Mouse (Mus musculus) forebrain, postnatal 0 days (tissue): ENCODE results near the gene Ttll6. TPM values are rescaled to one million over a fixed set of nuclear protein-coding genes. Genes with fewer than 3 reads are reported as not detected.
"Not testable (repeated sequence)": the region's sequence is repeated elsewhere in the genome, so short reads cannot be mapped to it uniquely, and the experiment has no call there.

ENCODE experiments used
- ATAC-seq: fragments of 200-750 bp; cut with Nextera tagmentation; 2 replicates; pipeline ENCODE4 v1.8.0; 2017; ENCODE audit warnings: mild to moderate bottlenecking, moderate library complexity
- DNase-seq: peaks from one replicate; pipeline ENCODE4 v3.0.0-alpha.2; 2015
- H3K27ac ChIP-seq: fragments of 300-500 bp; sonication (generic); 2 replicates; pipeline ENCODE4 v1.5.1; 2014; ENCODE audit warnings: low read depth, mild to moderate bottlenecking, antibody characterized with exemption, low read length, moderate library complexity, mixed read lengths
- H3K27me3 ChIP-seq: fragments of 300-500 bp; sonication (generic); 2 replicates; pipeline ENCODE4 v1.6.1; 2014; ENCODE audit warnings: mild to moderate bottlenecking, low read length, mixed read lengths; ENCODE audit not compliant: insufficient read depth
- H3K36me3 ChIP-seq: fragments of 300-500 bp; sonication (generic); 2 replicates; pipeline ENCODE4 v1.6.1; 2014; ENCODE audit warnings: mild to moderate bottlenecking, moderate library complexity; ENCODE audit not compliant: insufficient read depth
- H3K4me1 ChIP-seq: fragments of 300-500 bp; sonication (generic); 2 replicates; pipeline ENCODE4 v1.6.1; 2014; ENCODE audit warnings: antibody characterized with exemption; ENCODE audit not compliant: insufficient read depth
- H3K4me2 ChIP-seq: fragments of 300-500 bp; sonication (generic); 2 replicates; pipeline ENCODE4 v1.6.1; 2014; ENCODE audit warnings: low read depth, mild to moderate bottlenecking, moderate library complexity
- H3K4me3 ChIP-seq: fragments of 300-500 bp; sonication (generic); 2 replicates; pipeline ENCODE4 v1.5.1; 2014; ENCODE audit warnings: low read depth, low read length, mixed read lengths
- H3K9ac ChIP-seq: fragments of 300-500 bp; sonication (generic); 2 replicates; pipeline ENCODE4 v1.6.1; 2014; ENCODE audit warnings: mild to moderate bottlenecking
- H3K9me3 ChIP-seq: fragments of 300-500 bp; sonication (generic); 2 replicates; pipeline ENCODE4 v1.6.1; 2016; ENCODE audit warnings: low read length
- CTCF ChIP-seq: sonication (generic); IDR thresholded peaks from 2 replicates; pipeline ENCODE4 v1.5.1; 2016; ENCODE audit warnings: antibody characterized with exemption, control low read depth, low read depth
- WGBS: fragments of 180-500 bp; shearing (Covaris S2); extraction: QIAGEN DNeasy Blood & Tissue Kit; methylation state at CpG from one replicate; pipeline ENCODE4 v1.1.7; 2014; 5-methylcytosine and 5-hydroxymethylcytosine counted together
- polyA plus RNA-seq: library from polyadenylated mRNA; unstranded; fragments of >200 nt; fragmentation: Nextera tagmentation; extraction: Ambion mirVana; gene quantifications from 2 replicates; pipeline ENCODE4 v1.2.1, GENCODE M21; 2015
- total RNA-seq: library from RNA; depleted of rRNA; stranded (reverse); fragments of >200 nt; gene quantifications from 2 replicates; pipeline ENCODE4 v1.2.3, GENCODE M21; 2014

Gene Ttll6
- total and polyA plus RNA-seq, 2 experiments from 2014 or later = 0.31 to 0.43 TPM

- H3K9ac ChIP-seq = no peak within 1 kb of the TSS
- DNase-seq (no peak), ATAC-seq (no peak)
- 46% methylated on average over 14 of the region's 14 CpGs for WGBS
- H3K4me1 ChIP-seq = no peaks in the 10 kb centered on the region
- no peaks in the 10 kb centered on the region for H3K27me3 ChIP-seq
- no peak for TF ChIP-seq CTCF
- no peaks in the 10 kb centered on the region for H3K36me3 ChIP-seq
- no peak within 1 kb of the TSS for H3K27ac ChIP-seq
- no peak within 1 kb of the TSS for H3K4me2 ChIP-seq
- H3K4me3 ChIP-seq = no peak within 1 kb of the TSS
- H3K9me3 ChIP-seq = no peaks in the 10 kb centered on the region
Measured at GRCm38 (mm10) chr11:96111751-96112150, 21.8 kb upstream of the Ttll6 start, which contains the start of gene Calcoco2. Gene Calcoco2 (minus strand): TSS chr11:96111964.

- Histone ChIP-seq H3K27me3 (no peaks in the 10 kb centered on the region), H3K9ac (no peak overlapping the region), H3K4me2 (no peak overlapping the region), H3K9me3 (no peaks in the 10 kb centered on the region), H3K4me3 (no peak overlapping the region), H3K36me3 (no peaks in the 10 kb centered on the region), H3K27ac (no peak overlapping the region), H3K4me1 (no peaks in the 10 kb centered on the region)
- 62% methylated on average over 2 of the region's 2 CpGs for WGBS
- DNase-seq (no peak), ATAC-seq (no peak)
- no peak for TF ChIP-seq CTCF
Measured at GRCm38 (mm10) chr11:96114077-96114476, 19.5 kb upstream of the Ttll6 start.

- H3K9me3 ChIP-seq = no peaks in the 10 kb centered on the region
- H3K27ac ChIP-seq = no peak overlapping the region
- DNase-seq (no peak), ATAC-seq (no peak)
- no peaks in the 10 kb centered on the region for H3K36me3 ChIP-seq
- no peak overlapping the region for H3K4me3 ChIP-seq
- H3K9ac ChIP-seq = no peak overlapping the region
- no peaks in the 10 kb centered on the region for H3K27me3 ChIP-seq
- no peak for TF ChIP-seq CTCF
- 91% methylated on average over 6 of the region's 6 CpGs for WGBS
- H3K4me2 ChIP-seq = no peak overlapping the region
- no peaks in the 10 kb centered on the region for H3K4me1 ChIP-seq
Measured at GRCm38 (mm10) chr11:96115416-96115815, 18.2 kb upstream of the Ttll6 start.

- TF ChIP-seq CTCF = no peak
- no peaks in the 10 kb centered on the region for H3K27me3 ChIP-seq
- no peak overlapping the region for H3K4me2 ChIP-seq
- H3K4me3 ChIP-seq = no peak overlapping the region
- H3K4me1 ChIP-seq = no peaks in the 10 kb centered on the region
- no peak overlapping the region for H3K27ac ChIP-seq
- WGBS = 87% methylated on average over 3 of the region's 3 CpGs
- no peaks in the 10 kb centered on the region for H3K36me3 ChIP-seq
- H3K9me3 ChIP-seq = no peaks in the 10 kb centered on the region
- DNase-seq = no peak
- no peak overlapping the region for H3K9ac ChIP-seq
- no peak for ATAC-seq
Measured at GRCm38 (mm10) chr11:96116116-96116515, 17.5 kb upstream of the Ttll6 start.

- H3K9me3 ChIP-seq, H3K4me2 ChIP-seq, H3K36me3 ChIP-seq, DNase-seq, H3K27ac ChIP-seq, H3K27me3 ChIP-seq, ATAC-seq, H3K9ac ChIP-seq, H3K4me3 ChIP-seq, H3K4me1 ChIP-seq: not testable (repeated sequence)
- 80% methylated on average over 3 of the region's 3 CpGs for WGBS
Measured at GRCm38 (mm10) chr11:96116925-96117324, 16.7 kb upstream of the Ttll6 start.

- H3K4me1 ChIP-seq = 0 out of 2 replicates have a peak, but pooled peaks cover 4% of the 10 kb centered on the region
- 67% methylated on average over 3 of the region's 3 CpGs for whole genome bisulfite sequencing
- H3K4me3 ChIP-seq = no peak overlapping the region
- no peaks in the 10 kb centered on the region for H3K36me3 ChIP-seq
- H3K27me3 ChIP-seq = peaks cover 13% of the 10 kb centered on the region
- no peaks in the 10 kb centered on the region for H3K9me3 ChIP-seq
- no peak overlapping the region for H3K4me2 ChIP-seq
- no peak for ATAC-seq
- DNase-seq = no peak
- H3K9ac ChIP-seq = no peak overlapping the region
- no peak for TF ChIP-seq CTCF
- no peak overlapping the region for H3K27ac ChIP-seq
Measured at GRCm38 (mm10) chr11:96119401-96119800, 14.2 kb upstream of the Ttll6 start.

- not testable (repeated sequence) for H3K27ac ChIP-seq, H3K4me1 ChIP-seq, H3K9me3 ChIP-seq, H3K9ac ChIP-seq, H3K4me2 ChIP-seq, H3K36me3 ChIP-seq, ATAC-seq, H3K4me3 ChIP-seq, DNase-seq
- H3K27me3 ChIP-seq = peaks cover 17% of the 10 kb centered on the region
- WGBS = 73% methylated on average over 4 of the region's 4 CpGs
Measured at GRCm38 (mm10) chr11:96122806-96123205, 10.8 kb upstream of the Ttll6 start.
